Mouse (Mus musculus) spleen, adult 2 months (tissue): ENCODE measurements around the gene Ugt1a8. TPM values are rescaled to one million over a fixed set of nuclear protein-coding genes. Genes with fewer than 3 reads are reported as not detected.
"Not testable (repeated sequence)": the region's sequence is repeated elsewhere in the genome, so short reads cannot be mapped to it uniquely, and the experiment has no call there.

Source experiments
- DNase-seq, 2 experiments: peaks; one replicate each; pipeline versions ENCODE4 v3.0.0 to v3.0.0-alpha.2; 2012 to 2021; ENCODE audit warnings: low spot score in 2 of 2, low read depth in 1 of 2
- H3K27ac ChIP-seq: fragments of 200-500 bp; 2 replicates; pipeline ENCODE4 v1.5.1; 2012; ENCODE audit warnings: low read length, inconsistent platforms; ENCODE audit not compliant: insufficient read depth
- H3K27me3 ChIP-seq: fragments of 200-500 bp; 2 replicates; pipeline ENCODE4 v1.6.1; 2012; ENCODE audit warnings: mild to moderate bottlenecking, moderate library complexity, low read length, inconsistent platforms; ENCODE audit not compliant: control insufficient read depth, insufficient read depth
- H3K36me3 ChIP-seq: fragments of 200-500 bp; 2 replicates; pipeline ENCODE4 v1.6.1; 2012; ENCODE audit warnings: mild to moderate bottlenecking, low read length, inconsistent platforms; ENCODE audit not compliant: control insufficient read depth, insufficient read depth
- H3K4me1 ChIP-seq: fragments of 200-500 bp; 2 replicates; pipeline ENCODE4 v1.6.1; 2011; ENCODE audit warnings: inconsistent platforms; ENCODE audit not compliant: control insufficient read depth, insufficient read depth, insufficient read length
- H3K4me3 ChIP-seq: fragments of 200-500 bp; 2 replicates; pipeline ENCODE4 v1.5.1; 2011; ENCODE audit warnings: mild to moderate bottlenecking, inconsistent platforms; ENCODE audit not compliant: insufficient read depth, insufficient read length; ENCODE audit errors: extremely low read depth
- CTCF ChIP-seq: fragments of 200-500 bp; IDR thresholded peaks from 2 replicates; pipeline ENCODE4 v1.5.1; 2011; ENCODE audit warnings: mild to moderate bottlenecking, inconsistent platforms; ENCODE audit not compliant: insufficient read depth, insufficient read length, insufficient replicate concordance; ENCODE audit errors: extremely low read depth
- POLR2A ChIP-seq: fragments of 200-500 bp; IDR thresholded peaks from 2 replicates; pipeline ENCODE4 v1.6.1; 2011; ENCODE audit warnings: low read depth, low read length, inconsistent platforms
- WGBS: fragments of 180-500 bp; shearing (Covaris S2); methylation state at CpG from one replicate; pipeline ENCODE4 v1.1.7; 2018; 5-methylcytosine and 5-hydroxymethylcytosine counted together
- polyA plus RNA-seq: library from polyadenylated mRNA; depleted of rRNA; stranded (reverse); fragments of >200 nt; gene quantifications from 2 replicates; pipeline ENCODE4 v1.2.3, GENCODE M21; 2012

Gene Ugt1a8
- polyA plus RNA-seq, 1 experiment = not detected

DNA sequence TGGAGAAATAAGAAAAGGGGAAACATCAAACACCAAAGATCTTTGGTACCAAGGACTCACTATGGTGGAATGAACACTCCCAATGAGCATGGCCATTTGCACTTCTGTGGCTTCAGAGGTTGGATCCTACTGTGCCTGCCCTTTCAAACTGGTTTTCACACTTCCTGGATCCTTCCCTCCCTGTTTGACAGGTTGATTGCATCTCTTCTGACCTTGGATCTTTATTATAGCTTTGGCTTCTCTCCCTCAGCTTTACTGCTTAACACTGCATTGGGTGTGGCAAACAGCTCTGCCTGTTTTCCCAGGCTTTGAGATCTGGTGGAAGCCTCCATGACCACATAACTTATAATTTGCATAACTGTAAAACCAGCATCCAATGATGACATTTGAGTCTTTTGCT, 132.7 kb downstream of the Ugt1a8 start:
- no peak for DNase-seq
- Histone ChIP-seq H3K27ac (no peak overlapping the region), H3K4me1 (no peaks in the 10 kb centered on the region), H3K36me3 (no peaks in the 10 kb centered on the region), H3K27me3 (no peaks in the 10 kb centered on the region), H3K4me3 (no peak overlapping the region)
- TF ChIP-seq CTCF (no peak), POLR2A (no peak)

GRCm38 (mm10) chr1:88222216-88222615, 134.6 kb downstream of the Ugt1a8 start:
- TF ChIP-seq CTCF (no peak), POLR2A (no peak)
- H3K27me3 ChIP-seq = no peaks in the 10 kb centered on the region
- H3K4me3 ChIP-seq = no peak overlapping the region
- H3K27ac ChIP-seq = no peak overlapping the region
- no peaks in the 10 kb centered on the region for H3K36me3 ChIP-seq
- no peaks in the 10 kb centered on the region for H3K4me1 ChIP-seq
- 53% methylated on average over 2 of the region's 2 CpGs for WGBS
- no peak for DNase-seq

DNA sequence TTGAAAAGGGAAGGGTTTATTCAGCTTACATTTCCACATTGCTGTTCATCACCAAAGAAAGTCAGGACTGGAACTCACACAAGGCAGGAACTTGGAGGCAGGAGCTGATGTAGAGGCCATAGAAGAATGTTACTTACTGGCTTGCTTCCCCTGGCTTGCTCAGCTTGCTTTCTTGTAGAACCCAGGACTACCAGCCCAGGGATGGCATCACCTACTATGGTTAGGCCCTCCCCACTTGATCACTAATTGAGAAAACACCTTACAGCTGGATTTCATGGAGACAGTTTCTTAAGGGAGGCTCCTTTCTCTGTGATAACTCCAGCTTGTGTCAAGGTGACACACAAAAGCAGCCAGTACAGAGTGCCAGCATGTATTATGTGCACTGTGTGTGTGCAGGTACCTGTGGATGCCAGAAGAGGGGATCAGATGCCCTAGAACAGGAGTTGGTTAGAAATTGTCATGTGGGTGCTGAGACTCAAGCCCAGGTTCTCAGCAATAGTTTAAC, 135.4 kb downstream of the Ugt1a8 start:
- H3K36me3 ChIP-seq, H3K4me1 ChIP-seq, H3K27me3 ChIP-seq, H3K27ac ChIP-seq, DNase-seq, H3K4me3 ChIP-seq: not testable (repeated sequence)

- no peak for DNase-seq
- WGBS = 58% methylated on average over 1 of the region's 1 CpGs
- H3K4me3 ChIP-seq = no peak overlapping the region
- H3K4me1 ChIP-seq = no peaks in the 10 kb centered on the region
- H3K36me3 ChIP-seq = no peaks in the 10 kb centered on the region
- H3K27ac ChIP-seq = no peak overlapping the region
- no peaks in the 10 kb centered on the region for H3K27me3 ChIP-seq
- TF ChIP-seq POLR2A (no peak), CTCF (no peak)
These were observed 136.0 kb downstream of the Ugt1a8 start for GRCm38 (mm10) chr1:88223591-88223990.

DNA sequence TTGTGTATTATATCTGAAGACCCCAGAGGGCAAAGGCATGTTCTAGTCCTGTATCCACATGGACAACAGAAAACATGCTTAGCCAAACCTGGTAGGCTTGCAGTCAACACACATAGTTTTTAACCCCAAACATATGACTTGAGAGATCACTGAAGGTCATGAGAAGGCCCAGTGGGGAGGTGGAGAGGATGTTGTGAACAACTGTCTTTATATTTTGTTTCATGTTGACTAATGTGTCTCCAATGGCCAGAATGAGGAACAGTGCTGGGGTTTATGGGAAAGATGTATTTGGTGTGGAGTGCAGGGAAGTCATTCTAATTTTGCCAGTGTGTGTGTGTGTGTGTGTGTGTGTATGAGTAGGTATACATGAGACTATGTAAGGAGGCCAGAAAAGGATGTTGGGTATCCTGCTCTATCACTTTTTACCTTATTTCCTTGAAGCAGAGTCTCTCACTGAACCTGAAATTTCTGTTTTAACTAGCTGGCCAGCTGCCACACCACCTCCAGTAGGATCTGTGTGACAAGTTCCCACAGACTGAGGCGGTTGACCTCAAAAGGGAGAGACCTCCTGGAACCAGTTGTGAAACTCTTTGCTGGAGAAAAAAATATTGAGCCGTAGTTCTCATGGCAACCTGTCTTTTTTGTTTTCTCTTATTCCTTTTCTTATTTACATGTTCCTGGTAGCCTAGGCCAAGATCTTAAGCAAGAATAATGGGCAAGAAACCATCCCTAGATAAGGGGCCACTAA, 136.6 kb downstream of the Ugt1a8 start:
- TF ChIP-seq CTCF (no peak), POLR2A (no peak)
- Histone ChIP-seq H3K4me1 (no peaks in the 10 kb centered on the region), H3K36me3 (no peaks in the 10 kb centered on the region), H3K27ac (no peak overlapping the region), H3K4me3 (no peak overlapping the region), H3K27me3 (no peaks in the 10 kb centered on the region)
- 67% methylated on average over 2 of the region's 2 CpGs for WGBS
- no peak for DNase-seq

GRCm38 (mm10) chr1:88225301-88225700, 137.7 kb downstream of the Ugt1a8 start:
- DNase-seq, H3K4me1 ChIP-seq: not testable (repeated sequence)
- WGBS = 37% methylated on average over 2 of the region's 2 CpGs

GRCm38 (mm10) chr1:88225741-88226140, 138.1 kb downstream of the Ugt1a8 start:
- TF ChIP-seq POLR2A = no peak
- TF ChIP-seq CTCF = no peak
- no peaks in the 10 kb centered on the region for H3K36me3 ChIP-seq
- H3K27ac ChIP-seq = no peak overlapping the region
- H3K4me1 ChIP-seq = no peaks in the 10 kb centered on the region
- DNase-seq = no peak
- no peak overlapping the region for H3K4me3 ChIP-seq
- H3K27me3 ChIP-seq = no peaks in the 10 kb centered on the region

More at GRCm38 (mm10) chr1:88225301-88225700, 137.7 kb downstream of the Ugt1a8 start:
- H3K27ac ChIP-seq, H3K36me3 ChIP-seq, H3K4me3 ChIP-seq, H3K27me3 ChIP-seq: not testable (repeated sequence)
